Mouse (Mus musculus) ES-E14 (cell line): Measurements from ENCODE around the gene Xpa. TPM values are rescaled to one million over a fixed set of nuclear protein-coding genes. Genes with fewer than 3 reads are reported as not detected.

Source experiments
- DNase-seq: peaks from one replicate; pipeline ENCODE4 v3.0.0-alpha.2; 2013; ENCODE audit warnings: low read depth, low spot score
- H3K27ac ChIP-seq: 2 replicates; pipeline ENCODE4 v1.5.1; 2012; ENCODE audit warnings: low read depth, mild to moderate bottlenecking, low read length, moderate library complexity, mixed read lengths; ENCODE audit not compliant: poor library complexity, insufficient read depth, severe bottlenecking
- H3K36me3 ChIP-seq: 2 replicates; pipeline ENCODE4 v1.6.1; 2012; ENCODE audit warnings: mild to moderate bottlenecking, low read length, moderate library complexity, mixed read lengths; ENCODE audit not compliant: control insufficient read depth, poor library complexity, insufficient read depth, severe bottlenecking
- H3K4me1 ChIP-seq, 2 experiments: fragments of 150-350 bp in 1 of 2; sonication (generic) in 1 of 2; 2 replicates each; pipeline ENCODE4 v1.6.1; 2012; ENCODE audit warnings: low read length in 2 of 2, mild to moderate bottlenecking in 1 of 2, mixed read lengths in 1 of 2; ENCODE audit not compliant: control insufficient read depth in 2 of 2, insufficient read depth in 2 of 2, poor library complexity in 1 of 2
- H3K4me3 ChIP-seq, 2 experiments: fragments of 150-350 bp in 1 of 2; sonication (generic) in 1 of 2; 2 replicates each; pipeline ENCODE4 v1.5.1; 2012; ENCODE audit warnings: low read length in 2 of 2, low read depth in 1 of 2, mild to moderate bottlenecking in 1 of 2, mixed read lengths in 1 of 2; ENCODE audit not compliant: insufficient read depth in 1 of 2, poor library complexity in 1 of 2, severe bottlenecking in 1 of 2
- H3K9ac ChIP-seq: 2 replicates; pipeline ENCODE4 v1.6.1; 2012; ENCODE audit warnings: low read depth, mild to moderate bottlenecking, low read length, mixed read lengths; ENCODE audit not compliant: poor library complexity, insufficient read depth, severe bottlenecking
- H3K9me3 ChIP-seq: fragments of 150-350 bp; sonication (generic); 2 replicates; pipeline ENCODE4 v1.6.1; 2012; ENCODE audit warnings: low read depth, mild to moderate bottlenecking, low read length; ENCODE audit not compliant: control insufficient read depth, insufficient read depth
- CHD2 ChIP-seq: IDR thresholded peaks from 2 replicates; pipeline ENCODE4 v1.6.1; 2014; ENCODE audit warnings: mild to moderate bottlenecking, low read depth, low read length, inconsistent platforms
- HCFC1 ChIP-seq: IDR thresholded peaks from 2 replicates; pipeline ENCODE4 v1.6.1; 2012; ENCODE audit warnings: low read length, inconsistent platforms, borderline replicate concordance; ENCODE audit not compliant: insufficient read depth
- MAFK ChIP-seq: IDR thresholded peaks from 2 replicates; pipeline ENCODE4 v1.6.1; 2014; ENCODE audit warnings: mild to moderate bottlenecking, low read depth, low read length, inconsistent platforms; ENCODE audit not compliant: insufficient read depth
- ZC3H11A ChIP-seq: IDR thresholded peaks from 2 replicates; pipeline ENCODE4 v1.6.1; 2012; ENCODE audit warnings: low read depth, mild to moderate bottlenecking, inconsistent platforms, low read length, borderline replicate concordance
- ZNF384 ChIP-seq: IDR thresholded peaks from 2 replicates; pipeline ENCODE4 v1.6.1; 2012; ENCODE audit warnings: low read depth, low read length, inconsistent platforms
- in situ Hi-C, 2 experiments: fragments of 600-800 bp; cut with MboI; formaldehyde crosslinking; loops; one replicate each; pipeline ENCODE4 v1.15.1; 2025; ENCODE audit warnings: low sequenced_read_pairs in 2 of 2, inconsistent platforms in 1 of 2; ENCODE audit not compliant: unreplicated experiment in 2 of 2
- total RNA-seq: library from RNA; depleted of rRNA; stranded (reverse); fragments of 300-350 nt; gene quantifications from 2 replicates; pipeline ENCODE4 v1.2.3, GENCODE M21; 2012; rRNA removed

Gene Xpa
- total RNA-seq, 1 experiment: 10.5 TPM

GRCm38 (mm10) chr4:46110084-46110483 lies 86.0 kb downstream of the Xpa start:
- Histone ChIP-seq H3K4me1 (no peaks in the 10 kb centered on the region), H3K27ac (no peak overlapping the region), H3K4me3 (no peak overlapping the region), H3K9ac (no peak overlapping the region), H3K36me3 (peaks cover 6% of the 10 kb centered on the region), H3K9me3 (no peaks in the 10 kb centered on the region)
- in situ Hi-C loops: no loop called here
- TF ChIP-seq CHD2 (no peak), HCFC1 (no peak), ZNF384 (no peak), MAFK (no peak), ZC3H11A (no peak)
- no peak for DNase-seq

Other genes with a start within 250 kb of the Xpa start
- 2.2 and 6.0 TPM in 2 replicates for gene Tdrd7, start 231.0 kb downstream of the Xpa start, total RNA-seq
- gene Tmod1, start 157.4 kb downstream of the Xpa start, total RNA-seq: 0.53 and 0.54 TPM in 2 replicates
- gene Ncbp1, start 57.7 kb downstream of the Xpa start, total RNA-seq: 80.1 and 83.0 TPM in 2 replicates
- 21.2 and 28.9 TPM in 2 replicates for gene Tstd2, start 57.6 kb downstream of the Xpa start, total RNA-seq
- gene Foxe1, start 147.3 kb upstream of the Xpa start, total RNA-seq: 0.21 and 0.22 TPM in 2 replicates
- gene Trmo, start 193.1 kb upstream of the Xpa start, total RNA-seq: 18.8 and 21.0 TPM in 2 replicates
- not detected in 2 replicates for gene Hemgn, start 217.2 kb upstream of the Xpa start, total RNA-seq